ENCODE assay signal across 8 mouse cellular contexts in the genomic region with DNA sequence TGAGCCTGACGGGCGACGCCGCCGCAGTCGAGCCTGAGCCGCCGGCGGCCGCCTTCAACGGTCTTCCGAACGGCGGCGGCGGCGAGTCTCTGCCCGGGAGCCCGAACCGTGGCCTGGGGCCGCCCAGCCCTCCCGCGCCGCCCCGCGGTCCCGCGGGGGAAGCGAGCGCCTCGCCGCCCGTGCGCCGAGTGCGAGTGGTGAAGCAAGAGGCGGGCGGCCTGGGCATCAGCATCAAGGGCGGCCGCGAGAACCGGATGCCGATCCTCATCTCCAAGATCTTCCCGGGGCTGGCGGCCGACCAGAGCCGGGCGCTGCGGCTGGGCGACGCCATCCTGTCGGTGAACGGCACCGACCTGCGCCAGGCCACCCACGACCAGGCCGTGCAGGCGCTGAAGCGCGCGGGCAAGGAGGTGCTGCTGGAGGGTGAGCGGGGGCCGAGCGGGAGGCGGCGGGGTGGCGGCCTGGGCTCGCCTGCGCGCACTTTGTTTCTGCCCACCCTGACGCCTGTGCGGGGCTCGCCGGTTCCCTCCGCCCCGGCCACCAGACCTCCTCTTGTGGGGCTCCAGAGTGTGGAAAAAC. TPM values are rescaled to one million over a fixed set of nuclear protein-coding genes. Genes with fewer than 3 reads are reported as not detected.
A peak's percentile ranks its signal among the peaks of the same experiment; 100 is the strongest.
DNase-seq lines count a peak whose midpoint lies in the region; TF ChIP-seq lines count a peak whose summit lies in the region.

No protein-coding gene starts in this region.

- H3K4me3 ChIP-seq in embryonic fibroblast, embryonic 13.5 days (ENCODE audit: insufficient read depth, low read length) = peak overlapping the region; percentile 94

- TF ChIP-seq POLR2A in embryonic fibroblast, embryonic 13.5 days (IDR thresholded peaks at IDR 0.05; ENCODE audit: low read depth, low read length) = 0 out of 2 replicates have a peak, but pooled peaks have one; percentile 11

- intact Hi-C loops in heart, postnatal 36 days (cut with DNase I) = loop anchor here (2.0 kb wide), 1 partner anchor 37 kb away; no protein-coding TSS in a partner anchor

- DNase-seq in CD8-positive naive resting alpha-beta T cell, adult 2 months (ENCODE audit: low read depth in 2 of 2, low spot score in 2 of 2) = peak; percentile 16 to 29
- DNase-seq in adrenal gland, postnatal 36 days = peak; percentile 71 to 73
- DNase-seq in heart, postnatal 36 days = peak; percentile 61 to 75
- peak; percentile 31 to 42 for DNase-seq in layer of hippocampus, adult 18-20 months (ENCODE audit: low spot score in 2 of 2)
- peak; percentile 67 for DNase-seq in lung, postnatal 10 days
- DNase-seq in ovary, postnatal 14 days (ENCODE audit: low spot score) = peak; percentile 41
- peak; percentile 40 to 50 for DNase-seq in thymus, postnatal 36 days

- H3K27ac ChIP-seq in embryonic fibroblast, embryonic 13.5 days (ENCODE audit: insufficient read depth, low read length) = peak overlapping the region; percentile 76

- no peak for TF ChIP-seq CTCF in embryonic fibroblast, embryonic 13.5 days (IDR thresholded peaks at IDR 0.05; ENCODE audit: borderline replicate concordance, insufficient read depth, low read length)

- H3K4me1 ChIP-seq in embryonic fibroblast, embryonic 13.5 days (ENCODE audit: control insufficient read depth, insufficient read depth, low read length) = peaks cover 13% of the 10 kb centered on the region

RNA-seq across cellular contexts. Expression of gene Sntb2, which starts 0.4 kb away (rescaled TPM):
- total RNA-seq in adrenal gland, postnatal 36 days (2021) = 10 to 100 TPM; 28.8 to 39.5 TPM
- polyA plus RNA-seq in embryonic fibroblast, embryonic 13.5 days (2011; ENCODE audit: insufficient read length, low read depth, missing spikeins) = 18.9 and 23.3 TPM in 2 replicates
- total RNA-seq in heart, postnatal 36 days (2021) = 10 to 100 TPM; 12.7 to 13.7 TPM
- total RNA-seq in layer of hippocampus, adult 18-20 months (2021) = 10 to 100 TPM; 22.6 to 26.3 TPM

RNA-seq across cellular contexts. Expression of gene Utp4, which starts 42.6 kb away (rescaled TPM):
- total RNA-seq in adrenal gland, postnatal 36 days (2021) = 10 to 100 TPM; 48.7 to 50.6 TPM
- polyA plus RNA-seq in embryonic fibroblast, embryonic 13.5 days (2011; ENCODE audit: insufficient read length, low read depth, missing spikeins) = 46.9 and 57.5 TPM in 2 replicates
- total RNA-seq in heart, postnatal 36 days (2021) = 10 to 100 TPM; 20.2 to 22.2 TPM
- total RNA-seq in layer of hippocampus, adult 18-20 months (2021) = 10 to 100 TPM; 43.3 to 45.1 TPM

Comparison
In these comparisons a context has a peak if more than half of its experiments do, and no peak if none do; other contexts are left out.
1. Peak in every context shown above with its lines: DNase-seq, H3K4me3 ChIP-seq and H3K27ac ChIP-seq.